Mouse (Mus musculus): ENCODE measurements at regions not wholly inside any gene's neighbourhood (a gene's known extent, or its start where the extent isn't known, plus 50 kb on each side); places are given as distances from the start of the nearest gene placed in this dataset.

DNA sequence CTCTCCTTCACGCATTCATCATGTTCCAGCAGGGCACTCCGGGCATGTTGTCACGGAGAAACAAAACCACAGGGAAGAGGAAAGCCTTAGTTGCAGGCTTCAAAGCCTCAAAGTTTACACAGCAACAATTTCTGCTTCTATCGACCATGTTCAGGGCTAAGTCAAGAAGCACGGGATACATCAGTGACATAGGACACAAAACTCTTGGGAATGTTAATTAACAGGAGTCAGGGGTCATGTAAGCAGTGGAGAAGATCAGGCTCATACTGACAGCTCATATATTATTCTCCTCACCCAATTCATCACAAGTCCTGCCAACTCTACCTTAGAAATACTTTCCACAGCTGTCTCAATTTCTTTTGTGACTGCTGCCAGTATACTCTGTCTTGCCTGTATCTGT lies 133.0 kb upstream of the Btbd3 start:
- no peak for DNase-seq (ENCODE audit: low spot score)

DNA sequence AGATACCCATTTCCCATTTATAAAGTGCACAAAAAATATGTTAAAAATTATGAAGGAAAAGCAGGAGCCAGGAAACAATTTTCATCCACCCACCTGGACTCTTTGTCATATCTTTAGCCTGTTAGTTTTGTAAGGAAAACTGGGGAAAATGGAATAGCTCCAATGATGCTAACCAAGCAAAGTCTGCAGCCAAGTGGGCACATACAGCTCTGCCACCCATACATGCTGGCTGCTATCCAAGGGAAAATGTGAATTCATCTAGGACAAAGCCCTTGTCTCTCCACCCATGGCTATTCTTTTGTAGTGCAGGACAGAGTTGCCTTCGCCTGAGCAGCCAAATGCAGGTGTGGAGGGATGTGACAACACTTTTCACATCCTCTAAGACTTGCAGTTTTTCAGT lies 135.5 kb upstream of the Btbd3 start:
- no peak for DNase-seq (ENCODE audit: low spot score)

DNA sequence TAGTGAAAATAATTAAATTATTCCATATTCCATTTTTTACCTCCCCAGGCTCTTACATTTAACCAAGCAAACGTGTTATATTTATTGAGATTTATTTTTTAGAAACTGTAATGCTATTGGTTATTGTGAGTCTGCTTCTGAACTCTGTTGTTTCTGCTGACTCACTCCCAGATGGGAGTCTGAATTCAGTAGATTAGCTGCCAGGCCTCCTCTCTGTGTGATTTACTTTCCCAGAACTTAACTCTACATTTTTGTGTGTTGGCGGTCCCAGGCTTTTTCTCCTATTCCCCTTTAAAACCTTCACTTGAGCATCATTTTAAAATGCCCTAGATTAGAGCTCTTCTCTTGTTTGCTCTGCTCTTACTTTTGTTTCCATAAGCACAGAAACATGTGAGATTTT lies 136.2 kb upstream of the Btbd3 start:
- DNase-seq (ENCODE audit: low spot score): no peak

DNA sequence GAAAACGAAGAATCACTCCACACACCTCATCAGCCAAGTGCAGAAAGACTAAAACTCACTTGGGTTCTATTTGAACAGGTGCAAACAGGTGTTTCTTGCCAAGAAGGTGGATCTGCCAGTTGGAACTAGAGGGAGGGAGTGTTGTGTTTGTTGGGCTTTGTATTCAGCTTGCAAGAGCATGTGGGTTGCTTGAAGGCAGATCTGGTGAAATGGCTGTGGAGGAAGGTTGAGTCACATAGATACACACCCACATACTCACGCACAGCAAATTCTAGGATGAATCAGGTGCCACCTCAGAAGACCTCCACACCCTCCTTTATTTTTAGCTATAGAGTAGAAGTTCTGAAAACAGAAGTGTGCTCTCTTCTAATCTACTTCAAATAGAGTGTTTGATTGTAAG lies 156.6 kb upstream of the Btbd3 start:
- DNase-seq (ENCODE audit: low spot score): no peak

DNA sequence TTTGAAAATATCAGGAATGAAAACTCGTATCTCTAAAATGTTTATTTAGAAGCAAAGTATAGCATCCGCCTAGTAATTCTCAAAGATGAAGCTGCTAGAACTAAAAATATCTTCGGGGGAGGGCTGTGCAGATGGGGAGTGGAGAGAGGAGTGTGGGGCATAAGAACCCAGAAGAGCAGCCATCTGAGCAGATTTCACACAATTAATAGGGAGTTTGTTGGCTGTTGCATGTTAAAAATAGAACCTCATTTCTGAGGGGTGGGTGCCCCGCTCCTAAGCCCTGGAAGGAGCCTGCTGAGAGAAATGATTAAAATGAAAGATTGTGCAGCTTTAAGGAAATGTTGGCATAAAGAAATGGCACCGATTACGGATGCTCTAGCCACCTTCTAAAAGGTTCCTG lies 171.0 kb upstream of the Btbd3 start:
- no peak for DNase-seq (ENCODE audit: low spot score)

DNA sequence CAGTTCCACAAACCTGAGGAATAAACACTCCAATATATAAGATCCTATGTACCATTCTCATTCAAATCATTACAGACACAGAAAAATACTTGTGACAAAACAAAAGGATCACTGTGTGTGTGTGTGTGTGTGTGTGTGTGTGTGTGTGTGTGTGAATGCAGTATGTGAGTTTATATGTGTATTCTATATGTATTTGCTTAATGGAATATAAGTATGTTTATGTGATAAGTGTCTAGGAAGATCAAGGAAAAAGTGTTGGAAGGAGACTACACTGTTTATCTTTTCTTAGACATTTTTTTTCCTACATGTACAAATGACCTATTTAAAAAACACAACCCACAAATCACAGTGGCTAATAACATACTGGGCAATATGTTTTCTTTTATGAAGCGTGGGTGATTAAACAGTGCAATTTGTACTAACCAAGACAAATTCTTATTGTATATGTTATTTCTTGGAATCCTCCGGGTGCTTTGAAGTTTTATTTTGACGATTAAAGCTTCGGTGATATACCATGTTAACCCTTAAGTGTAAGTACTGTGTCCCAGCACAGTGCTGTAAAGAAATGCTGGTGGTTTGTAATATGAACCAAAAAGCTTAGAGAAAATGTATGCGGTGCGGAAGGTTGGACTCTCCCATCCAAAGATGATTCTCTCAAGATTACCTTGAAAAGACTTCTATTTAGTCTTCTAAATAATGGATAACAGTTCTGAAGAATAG lies 171.6 kb upstream of the Btbd3 start:
- DNase-seq (ENCODE audit: low spot score): no peak

DNA sequence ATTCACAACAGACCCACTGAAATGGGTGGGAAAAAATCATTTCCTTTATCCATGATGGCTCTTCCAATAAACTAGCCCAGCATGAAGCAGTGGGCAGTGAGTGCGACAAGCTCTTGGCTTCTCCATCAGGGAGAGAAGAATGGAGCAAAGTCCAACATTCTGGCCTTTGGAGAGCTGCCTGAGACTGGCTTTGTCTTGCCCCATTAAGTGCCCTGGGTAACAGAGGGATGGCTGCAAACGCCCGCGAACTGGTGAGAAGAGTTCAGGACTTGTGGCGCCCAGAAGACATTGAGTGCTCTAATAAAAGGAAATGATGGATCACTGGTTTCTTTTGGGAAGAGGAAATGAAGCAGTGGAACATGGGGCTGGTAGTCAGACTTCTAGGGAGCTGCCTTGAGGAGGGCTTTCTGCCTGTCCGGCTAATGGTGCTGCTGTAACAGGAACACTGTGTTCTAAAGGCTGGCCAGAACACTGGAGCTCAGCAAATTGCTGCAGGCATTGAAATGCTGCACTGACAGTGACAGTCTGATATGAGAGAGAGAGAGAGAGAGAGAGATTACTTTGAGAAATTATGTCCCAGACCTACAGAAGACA lies 182.2 kb upstream of the Btbd3 start:
- DNase-seq (ENCODE audit: low spot score): no peak

DNA sequence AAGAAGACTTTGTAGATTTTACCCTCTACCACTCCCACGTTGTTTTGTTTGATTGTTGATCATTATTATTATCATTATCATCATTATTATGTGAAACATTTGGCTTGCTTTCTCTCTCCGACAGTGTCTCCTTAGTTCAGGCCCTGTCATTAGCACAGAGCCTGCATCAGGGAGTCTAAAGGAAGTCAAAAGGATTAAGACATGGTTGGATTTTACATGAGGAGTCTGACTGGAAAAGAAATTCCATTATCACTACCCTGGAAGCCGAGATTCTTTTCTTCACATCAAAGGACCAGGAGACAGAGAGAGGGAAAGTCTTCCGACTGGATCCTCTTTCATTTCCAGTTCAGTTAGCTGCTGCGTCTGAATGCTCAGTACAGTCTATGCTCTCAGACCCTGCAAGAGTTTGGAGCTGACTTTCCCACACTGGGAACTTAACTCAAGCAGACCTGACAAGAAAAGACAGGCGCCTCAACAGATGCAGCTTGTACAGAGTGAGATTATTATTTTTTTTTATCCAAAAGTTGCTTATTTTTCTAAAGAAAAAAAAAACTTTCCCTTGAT lies 184.1 kb upstream of the Btbd3 start:
- DNase-seq (ENCODE audit: low spot score): no peak

DNA sequence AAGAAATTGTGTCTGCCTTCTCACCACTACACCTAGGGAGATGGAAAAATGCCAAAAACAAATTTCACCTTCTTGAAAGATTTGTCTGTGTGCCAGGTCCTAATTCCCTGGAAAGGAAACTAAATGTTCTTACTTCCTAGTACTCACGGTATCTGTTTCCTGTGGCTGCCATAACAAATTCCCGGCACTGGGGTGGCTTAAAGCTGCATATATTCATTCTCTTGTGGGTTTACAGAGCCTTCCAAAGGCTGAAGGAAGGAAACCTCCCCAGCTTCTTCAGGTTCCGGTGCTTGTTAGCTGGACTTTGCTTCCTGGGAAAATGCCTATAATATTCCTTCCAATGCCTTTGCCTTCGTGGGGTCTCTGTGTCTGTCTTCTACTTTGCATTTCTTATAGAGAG lies 203.3 kb upstream of the Btbd3 start:
- DNase-seq (ENCODE audit: low spot score): no peak

DNA sequence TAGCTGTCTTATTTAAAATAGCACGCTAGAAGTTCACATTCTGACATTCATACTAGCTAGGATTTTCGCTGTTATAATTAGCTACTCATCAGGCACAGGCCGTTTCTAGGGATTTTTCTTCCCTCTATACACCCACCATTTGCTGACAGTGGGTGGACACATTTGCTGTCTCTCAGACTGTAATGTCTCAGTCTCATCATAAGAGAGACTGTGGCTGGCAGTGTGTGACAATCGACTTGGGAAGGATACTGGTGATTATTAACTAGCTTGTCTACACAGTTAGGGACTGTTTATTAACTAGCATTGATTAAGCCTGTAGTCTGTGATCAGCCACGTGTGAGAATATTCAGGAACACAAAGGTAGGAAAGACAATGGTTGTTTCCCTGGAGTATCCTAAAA lies 208.0 kb upstream of the Btbd3 start:
- no peak for DNase-seq (ENCODE audit: low spot score)

DNA sequence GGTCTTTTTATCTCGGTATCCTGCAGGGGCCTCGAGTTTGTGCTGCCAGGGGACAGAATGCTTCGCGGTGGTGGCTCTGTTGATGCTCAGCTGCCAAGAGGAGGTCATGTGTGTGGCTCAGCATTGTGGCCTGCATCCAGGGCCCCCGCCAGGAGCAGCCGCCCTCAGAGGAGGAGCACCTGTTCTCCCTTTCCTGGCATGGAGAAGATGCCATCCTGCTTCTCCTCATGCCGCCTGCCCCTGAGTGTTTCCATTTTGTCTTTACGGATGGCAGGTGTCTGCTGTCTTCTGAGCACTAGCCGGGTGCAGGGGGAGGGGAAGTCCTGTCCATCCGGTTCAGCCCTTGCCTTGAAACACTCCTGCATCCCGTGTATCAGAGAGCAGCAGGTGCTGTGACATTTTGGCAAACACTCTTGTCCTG lies 208.6 kb upstream of the Btbd3 start:
- DNase-seq (ENCODE audit: low spot score): no peak

DNA sequence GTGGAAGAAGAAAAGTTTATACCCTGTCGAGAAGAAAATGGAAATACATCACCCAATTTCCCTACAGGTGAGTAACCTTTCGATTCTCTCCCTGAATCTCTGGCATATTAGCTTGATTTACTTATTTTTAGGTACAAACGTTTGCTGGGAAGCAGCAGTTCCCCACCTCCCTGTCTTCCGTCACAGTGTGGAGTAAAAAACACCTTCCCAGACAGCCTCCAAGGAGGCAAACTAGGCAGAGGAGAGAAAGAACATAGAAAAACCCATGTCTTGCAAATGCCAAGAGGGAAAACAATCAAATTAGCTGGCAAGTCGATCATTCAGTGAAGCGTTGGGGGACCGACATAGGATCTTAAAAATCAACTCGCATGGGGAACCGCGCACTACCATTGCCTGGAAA lies 209.0 kb upstream of the Btbd3 start:
- DNase-seq (ENCODE audit: low spot score): no peak

DNA sequence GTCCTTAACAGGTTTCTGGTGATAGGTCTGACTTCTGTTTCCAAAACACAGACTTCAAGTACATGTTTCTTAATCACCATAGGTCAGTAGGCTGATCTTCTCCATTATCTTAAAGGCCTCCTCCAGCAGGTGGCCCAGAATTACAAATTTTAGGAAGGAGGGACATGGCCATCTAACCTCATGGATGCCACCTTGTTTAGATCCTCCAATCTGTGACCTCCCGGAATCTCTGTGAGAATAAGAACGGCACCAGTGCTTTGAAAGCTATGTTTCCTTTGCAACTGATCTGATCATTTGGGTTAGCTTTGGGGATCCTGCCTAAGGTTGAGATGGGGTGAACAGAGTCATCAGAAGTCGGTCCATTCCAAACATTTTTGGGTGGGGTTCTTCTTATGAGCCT lies 209.4 kb upstream of the Btbd3 start:
- no peak for DNase-seq (ENCODE audit: low spot score)

DNA sequence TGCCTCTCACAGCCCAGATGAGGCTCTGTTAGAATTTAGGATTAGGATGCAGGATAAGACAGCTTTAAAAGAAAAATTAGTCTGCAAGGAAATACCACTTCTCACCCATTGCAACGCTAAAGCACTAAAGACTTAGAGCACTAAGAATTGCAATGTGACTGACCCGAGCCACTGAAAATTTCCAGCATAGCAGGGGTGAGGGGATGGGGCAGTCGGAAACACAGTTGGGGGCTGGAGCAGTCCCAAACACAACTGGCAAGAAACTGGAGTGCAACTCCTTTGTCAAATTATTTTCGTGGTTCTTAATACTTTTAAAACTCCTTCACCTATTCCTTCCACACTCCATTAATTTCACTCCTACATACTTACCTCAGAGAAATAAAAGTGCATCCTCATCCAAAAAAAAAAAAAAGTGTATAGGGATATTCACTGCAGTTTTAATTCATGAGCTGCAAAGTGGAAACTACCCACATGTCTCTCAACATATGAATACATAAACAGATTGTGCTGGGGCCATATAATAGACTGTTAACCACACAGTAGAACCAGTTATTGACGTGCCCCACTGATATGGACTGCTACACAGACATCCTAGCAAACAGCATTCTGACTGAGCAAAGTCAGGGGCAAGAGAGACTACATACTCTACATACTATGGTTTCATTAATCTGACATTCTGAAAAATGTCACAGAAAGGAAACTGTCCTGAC lies 210.3 kb upstream of the Btbd3 start:
- no peak for DNase-seq (ENCODE audit: low spot score)

DNA sequence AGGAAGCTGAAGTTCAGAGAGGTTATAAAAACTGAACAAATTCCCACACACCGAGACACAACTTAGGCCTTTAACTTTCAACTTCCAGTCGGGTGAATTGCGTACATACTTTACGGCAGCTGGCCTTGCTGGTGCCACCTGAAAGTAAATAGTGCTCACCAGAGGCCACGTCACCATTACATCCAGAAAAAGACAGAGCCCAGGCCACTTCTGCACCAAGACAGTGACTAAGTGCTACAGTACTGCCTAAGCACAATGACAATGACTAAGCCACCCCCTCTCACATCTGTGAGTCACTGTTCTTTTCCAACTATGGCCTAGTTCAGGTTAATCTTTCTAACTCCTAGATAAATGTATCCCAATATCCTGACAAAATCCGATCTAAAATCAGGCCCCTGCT lies 215.7 kb upstream of the Btbd3 start:
- no peak for DNase-seq (ENCODE audit: low spot score)

DNA sequence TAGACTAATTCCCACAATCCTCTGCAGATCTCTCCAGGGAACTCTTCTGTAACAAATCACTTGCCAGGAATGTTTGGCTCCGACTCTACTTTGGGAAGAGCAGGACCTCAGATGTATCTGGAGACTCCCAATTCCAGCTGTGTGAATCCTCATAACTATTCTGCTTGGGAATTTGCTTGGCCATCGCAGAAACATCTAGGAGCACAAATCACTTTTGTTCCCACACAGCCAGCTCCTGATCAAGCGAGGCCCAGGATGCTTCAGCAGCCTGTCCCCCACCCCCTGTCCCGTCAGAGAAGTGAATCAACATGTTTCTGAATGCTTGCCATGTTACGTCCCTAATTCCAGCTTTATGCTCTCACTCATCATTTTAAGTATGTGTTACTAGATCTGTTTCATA lies 216.1 kb upstream of the Btbd3 start:
- DNase-seq (ENCODE audit: low spot score): no peak

DNA sequence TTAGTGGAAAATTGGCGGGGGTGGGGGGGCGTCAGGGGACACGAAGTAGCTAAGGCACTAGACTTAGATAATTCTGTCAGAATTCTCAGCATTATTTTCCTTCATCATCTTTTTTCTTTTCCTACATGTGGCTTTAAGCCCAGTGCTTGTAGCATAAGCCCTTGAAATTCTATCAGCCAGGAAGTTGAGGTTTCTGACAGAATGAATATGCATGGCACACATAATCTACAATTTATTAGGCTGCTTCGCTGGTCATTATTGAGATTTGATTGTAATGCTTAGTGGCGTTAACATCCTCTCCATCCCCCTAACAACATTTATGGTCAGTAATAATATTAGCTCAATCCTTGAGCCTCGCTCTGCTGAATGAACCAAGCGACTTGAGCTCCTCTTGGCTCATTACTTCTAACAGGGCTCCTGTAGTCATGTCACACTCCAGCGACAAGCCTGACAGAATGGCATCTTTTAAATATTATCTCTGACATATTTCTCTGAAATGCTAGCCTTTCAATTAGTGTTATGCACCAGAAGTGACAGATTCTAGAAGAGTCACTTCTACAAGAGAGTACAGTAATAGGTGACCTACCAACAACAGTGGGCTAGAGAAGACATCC lies 222.1 kb upstream of the Btbd3 start:
- no peak for DNase-seq (ENCODE audit: low spot score)

DNA sequence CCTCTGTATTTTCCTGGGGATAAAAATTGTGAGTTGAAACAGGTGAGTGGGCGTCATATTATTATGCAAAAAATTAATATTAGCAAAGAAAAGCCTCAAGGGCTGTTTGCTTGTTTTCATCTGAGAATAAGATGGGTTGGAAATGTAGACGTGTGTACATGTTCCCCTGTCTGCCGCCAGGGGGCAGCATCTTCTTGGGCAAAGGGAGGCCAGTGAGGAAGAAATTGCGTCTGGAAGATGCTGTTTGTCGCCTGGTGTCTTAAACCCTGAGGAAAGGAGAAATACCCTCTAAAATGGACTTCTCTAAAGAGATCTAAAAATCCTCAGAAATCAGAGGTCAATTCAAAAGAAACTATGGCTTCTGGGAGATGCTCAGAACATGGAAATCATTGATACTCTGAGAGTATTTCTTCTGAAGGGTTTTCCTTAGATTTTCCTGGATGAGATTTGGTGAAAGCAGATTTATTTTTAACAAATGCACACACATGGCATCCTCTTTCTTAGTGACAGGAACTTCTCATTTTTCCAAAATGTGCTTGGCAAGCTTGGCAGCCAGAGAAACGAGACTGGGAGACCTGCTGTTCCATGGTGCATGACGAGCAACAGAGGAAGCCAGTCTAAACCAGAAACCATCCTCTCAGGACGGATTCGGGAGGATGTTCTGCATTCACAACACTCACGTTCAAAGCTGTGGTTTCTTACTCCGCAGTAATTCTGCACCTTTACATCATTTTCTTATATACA lies 222.8 kb upstream of the Btbd3 start:
- peak; percentile 78 for DNase-seq (ENCODE audit: low spot score)

DNA sequence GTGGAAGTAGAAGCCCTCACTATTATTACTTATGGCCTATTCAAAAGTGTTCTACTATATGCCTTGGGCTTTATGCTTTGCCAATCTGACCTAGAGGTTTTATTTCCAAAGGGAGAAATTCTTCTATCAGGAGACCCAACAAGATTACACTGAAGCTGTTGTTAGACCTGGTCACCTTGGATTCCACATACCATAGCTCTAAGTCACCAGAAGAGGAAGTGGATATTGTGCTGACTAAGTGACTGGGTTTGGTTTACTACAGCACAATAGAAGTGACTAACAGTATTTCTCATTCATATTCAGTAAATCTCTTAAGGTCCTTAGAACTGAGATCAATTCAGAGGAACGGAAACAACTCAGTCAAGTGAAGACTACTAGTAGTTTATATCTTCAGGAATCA lies 229.0 kb upstream of the Btbd3 start:
- no peak for DNase-seq (ENCODE audit: low spot score)

DNA sequence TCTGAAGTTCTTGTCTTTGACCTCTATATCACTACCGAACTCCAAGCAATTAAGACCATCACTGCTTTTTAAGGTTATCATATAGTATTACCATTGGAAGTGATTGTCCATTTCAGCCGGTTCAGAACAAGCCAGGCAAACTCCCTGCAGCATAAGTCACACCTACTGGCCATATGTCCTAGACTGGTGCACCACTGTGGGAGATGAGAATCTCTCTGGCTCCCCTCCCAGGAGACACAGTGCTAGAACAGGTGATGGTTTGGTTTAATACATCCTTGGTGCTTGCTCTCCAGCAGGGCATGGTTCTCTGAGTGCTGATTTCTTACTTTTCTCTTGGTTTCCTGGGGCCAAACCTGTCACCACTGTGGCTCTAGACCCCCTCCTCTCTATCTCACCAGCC lies 232.8 kb upstream of the Btbd3 start:
- DNase-seq (ENCODE audit: low spot score): no peak

DNA sequence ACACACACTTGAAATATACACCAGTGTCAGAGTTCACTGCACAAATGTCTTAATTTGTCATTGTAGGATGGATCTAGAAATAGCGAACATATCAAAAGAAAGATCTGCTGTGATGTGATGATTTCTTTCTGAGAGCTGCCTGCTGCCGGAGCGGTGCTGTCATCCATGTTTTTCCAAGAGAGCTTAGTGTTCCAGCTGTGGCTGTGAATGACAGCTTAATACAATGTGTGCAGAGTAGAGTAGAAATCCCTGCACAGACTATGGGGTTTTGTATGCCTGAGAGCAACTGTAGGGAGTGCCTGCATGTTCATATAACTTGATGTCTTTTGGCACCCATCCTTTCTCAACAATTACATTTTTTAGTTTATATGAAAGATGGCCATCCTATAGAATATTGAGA lies 274.6 kb upstream of the Btbd3 start:
- DNase-seq (ENCODE audit: low spot score): no peak

DNA sequence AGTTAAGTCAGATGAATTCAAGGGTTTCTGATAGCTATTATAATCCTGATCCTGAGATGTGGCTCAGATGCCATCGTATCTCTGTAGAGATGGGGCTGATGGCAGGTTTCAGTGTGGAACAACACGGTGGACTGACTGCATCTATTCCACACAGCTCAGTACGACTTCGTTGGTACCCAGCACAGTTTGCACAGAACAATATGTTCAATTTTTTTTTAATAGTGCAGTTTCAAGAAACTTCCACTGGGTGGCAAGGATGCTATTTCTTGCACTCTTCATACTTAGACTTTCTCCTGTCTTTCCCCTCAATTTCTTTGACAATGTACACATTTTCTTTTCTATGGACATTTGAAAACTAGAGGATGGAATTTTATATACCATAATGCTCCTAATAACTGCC lies 278.6 kb upstream of the Btbd3 start:
- DNase-seq (ENCODE audit: low spot score): no peak
